Mouse (Mus musculus): Measurements from ENCODE around the gene 1700037H04Rik. TPM values are rescaled to one million over a fixed set of nuclear protein-coding genes. Genes with fewer than 3 reads are reported as not detected.

Gene 1700037H04Rik
- 10 to 100 TPM in 1 of 2 experiments, 1 to 10 TPM in 1; 9.7 to 12.8 TPM for total RNA-seq (2021)

DNA sequence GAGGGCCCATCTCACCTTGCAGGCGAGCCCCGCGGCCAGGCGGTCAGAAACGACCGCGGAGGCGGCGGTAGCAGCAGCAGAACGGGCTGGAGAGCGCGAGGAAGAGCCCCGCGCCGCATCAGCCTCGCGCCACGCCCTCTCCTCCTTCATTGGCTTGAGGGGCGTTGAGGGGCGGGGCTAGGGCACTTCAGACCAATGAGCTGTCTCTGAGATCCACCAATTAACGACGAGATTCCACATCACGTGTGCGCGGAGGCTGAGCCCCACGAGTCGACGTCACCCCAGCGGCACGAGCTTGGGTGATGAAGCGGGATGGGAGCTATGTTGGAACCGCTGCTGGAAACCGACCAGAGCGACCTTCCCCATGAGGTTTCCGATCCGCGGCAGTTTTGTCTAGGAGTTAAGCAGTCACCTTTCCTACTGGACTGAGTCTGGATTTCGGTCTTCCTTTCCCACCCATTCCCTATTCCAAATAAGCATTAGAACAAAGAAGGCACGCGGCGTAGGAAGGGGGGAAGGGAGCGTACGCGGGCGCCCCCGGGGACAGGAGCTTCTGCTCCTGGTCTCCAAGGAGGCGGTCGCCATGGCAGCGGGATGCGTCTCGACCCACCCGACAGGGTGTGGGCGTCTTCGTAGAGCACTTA is at the start of gene 1700037H04Rik:
1700037H04Rik (minus strand) TSS at position 144 of the 644 bp plus-strand sequence.
- intact Hi-C loops (cut with DNase I), result loop anchor here (1.0 to 5.0 kb wide), 2 partner anchors 65 to 198 kb away; no protein-coding TSS in a partner anchor
- peak; percentile 92 to 93 for DNase-seq

DNA sequence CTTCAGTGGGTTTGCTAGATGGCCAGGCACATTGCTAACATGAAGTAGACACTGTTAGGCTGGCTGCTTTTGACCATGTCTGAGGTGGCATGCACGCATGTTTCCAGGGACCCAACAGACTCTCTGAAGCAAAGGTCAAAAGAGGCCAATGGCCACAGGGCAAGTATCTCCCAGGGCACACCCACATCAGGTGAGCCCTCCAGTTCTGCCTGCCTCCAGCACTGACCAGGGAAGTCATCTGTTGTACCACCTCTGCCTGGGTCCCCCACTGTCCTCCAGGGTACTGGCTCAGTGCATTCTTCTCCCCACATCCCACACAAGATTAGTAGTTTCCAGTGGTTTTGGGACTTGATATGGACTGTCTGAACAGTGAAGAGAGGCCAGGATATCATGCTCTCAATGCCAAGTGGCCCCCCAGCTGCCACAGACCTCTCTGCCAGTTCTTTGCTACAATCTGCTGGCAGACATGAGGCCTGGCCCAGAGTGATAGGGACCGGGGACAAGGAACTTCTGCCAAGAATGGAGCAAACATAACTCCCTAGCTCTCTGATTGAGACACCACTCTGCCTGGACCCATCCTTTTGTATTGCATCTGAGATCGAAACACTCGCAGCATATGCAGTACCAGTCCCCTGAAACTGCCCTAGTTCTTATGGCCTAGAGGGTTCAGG is 49.4 kb upstream of the 1700037H04Rik start:
- intact Hi-C loops (cut with DNase I), result loop anchor here (2.0 kb wide), 2 partner anchors 54 to 114 kb away; partner anchors contain the start of gene Pank2
- DNase-seq, result peak in 1 of 2 experiments; percentile 22

DNA sequence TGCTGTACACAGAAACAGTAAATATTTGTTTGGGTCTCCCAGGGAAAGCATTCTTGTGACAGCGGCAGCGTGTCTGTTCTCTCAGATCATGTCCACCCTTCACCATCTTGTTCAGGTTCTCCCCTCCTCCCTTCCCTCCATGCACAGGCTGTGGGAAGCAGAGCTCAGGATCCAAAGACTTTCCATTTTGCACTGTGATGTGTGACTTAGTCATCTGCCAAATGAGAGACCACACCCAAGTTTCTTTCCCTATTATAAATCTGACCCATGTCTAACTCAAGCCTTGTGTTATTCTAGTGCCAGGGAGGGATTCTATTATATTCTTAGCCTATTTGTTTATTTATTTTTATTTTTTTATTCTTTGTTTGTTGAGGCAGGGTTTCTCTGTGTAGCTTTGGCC is 48.5 kb upstream of the 1700037H04Rik start:
- intact Hi-C loops (cut with DNase I), result loop anchor here (2.0 kb wide), 2 partner anchors 54 to 114 kb away; partner anchors contain the start of gene Pank2
- DNase-seq, result no peak

DNA sequence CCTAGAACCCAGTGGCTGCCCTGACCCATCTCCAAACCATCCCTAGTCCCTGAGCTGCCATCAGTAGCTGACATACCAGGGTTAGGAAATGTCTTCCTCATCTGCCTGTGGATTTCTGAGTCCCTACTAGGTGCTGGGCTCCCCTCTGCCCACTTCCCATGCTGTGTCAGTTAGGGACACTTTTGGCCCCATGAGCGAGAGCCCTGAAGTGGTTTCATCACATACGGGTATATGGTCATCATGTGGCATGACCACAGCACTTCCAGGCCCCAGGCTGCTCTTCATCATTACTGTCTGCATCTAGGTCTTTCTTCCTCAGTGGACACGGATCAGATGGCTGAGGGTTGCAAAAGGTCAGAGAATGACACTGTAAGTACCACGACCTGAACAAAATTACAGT is 46.9 kb upstream of the 1700037H04Rik start, which contains the start of gene Ap5s1:
Ap5s1 (plus strand) TSS at position 301 of the 400 bp plus-strand sequence.
- intact Hi-C loops (cut with DNase I), result no loop called here
- DNase-seq, result no peak

DNA sequence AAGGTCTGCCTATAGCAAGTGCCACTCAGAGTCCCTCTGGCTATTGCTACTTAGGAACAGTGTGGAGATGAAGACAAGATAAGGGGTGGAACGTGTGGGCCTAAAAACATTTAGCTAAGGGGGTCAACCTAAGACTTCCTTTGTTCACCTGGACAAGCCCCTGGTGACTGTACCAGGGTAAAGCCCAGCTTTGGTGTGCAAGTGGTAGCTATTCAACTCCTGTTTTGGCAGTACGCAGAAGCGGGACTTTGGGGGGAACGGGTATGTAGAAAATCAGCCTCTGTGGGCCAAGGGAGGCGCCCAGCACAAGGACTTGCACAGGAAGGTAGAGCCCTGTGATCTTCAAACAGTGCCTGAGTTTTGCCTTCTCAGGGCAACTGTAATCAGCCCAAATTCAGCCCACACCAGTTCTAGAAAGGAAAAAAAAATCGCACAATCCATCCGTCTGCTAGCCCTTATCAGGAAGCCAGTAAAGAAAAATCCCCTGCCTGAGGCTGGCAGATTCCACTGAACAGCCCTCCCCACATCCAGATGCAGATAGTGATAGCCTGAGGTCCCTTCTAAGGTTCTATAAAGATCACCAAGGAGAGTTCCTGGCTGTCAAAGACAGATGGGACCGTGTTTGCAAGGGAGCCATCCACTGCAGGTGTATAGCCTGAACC is 45.8 kb upstream of the 1700037H04Rik start:
- no peak for DNase-seq
- intact Hi-C loops (cut with DNase I), result no loop called here

DNA sequence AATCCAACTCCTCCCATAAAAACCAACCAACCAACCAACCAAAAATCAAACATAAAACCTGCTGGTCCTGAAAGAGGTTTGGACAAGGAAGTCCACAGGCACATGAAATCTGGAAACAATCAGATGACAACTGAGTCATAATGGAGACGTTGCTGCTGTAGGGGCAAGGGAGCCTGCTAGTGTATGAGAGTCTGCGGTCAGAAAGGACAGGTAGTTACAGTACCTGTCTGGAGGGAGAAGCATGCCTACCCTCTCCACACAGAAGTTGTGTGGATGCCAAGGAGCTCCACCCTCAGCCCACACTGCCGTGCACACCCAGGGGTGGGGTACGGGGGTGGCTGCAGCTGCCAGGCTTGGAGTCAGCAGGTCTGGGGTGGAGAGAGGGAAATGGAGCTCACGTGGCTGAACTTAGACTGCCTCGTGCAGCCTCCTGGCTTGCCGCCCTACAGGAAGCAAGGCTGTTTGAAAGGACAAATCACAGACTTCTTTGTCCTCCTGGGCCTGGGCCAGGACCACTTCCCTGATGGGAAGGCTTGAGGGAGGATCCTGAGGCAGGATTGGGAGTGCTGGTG is 44.6 kb upstream of the 1700037H04Rik start:
- DNase-seq, result peak; percentile 96 to 97

DNA sequence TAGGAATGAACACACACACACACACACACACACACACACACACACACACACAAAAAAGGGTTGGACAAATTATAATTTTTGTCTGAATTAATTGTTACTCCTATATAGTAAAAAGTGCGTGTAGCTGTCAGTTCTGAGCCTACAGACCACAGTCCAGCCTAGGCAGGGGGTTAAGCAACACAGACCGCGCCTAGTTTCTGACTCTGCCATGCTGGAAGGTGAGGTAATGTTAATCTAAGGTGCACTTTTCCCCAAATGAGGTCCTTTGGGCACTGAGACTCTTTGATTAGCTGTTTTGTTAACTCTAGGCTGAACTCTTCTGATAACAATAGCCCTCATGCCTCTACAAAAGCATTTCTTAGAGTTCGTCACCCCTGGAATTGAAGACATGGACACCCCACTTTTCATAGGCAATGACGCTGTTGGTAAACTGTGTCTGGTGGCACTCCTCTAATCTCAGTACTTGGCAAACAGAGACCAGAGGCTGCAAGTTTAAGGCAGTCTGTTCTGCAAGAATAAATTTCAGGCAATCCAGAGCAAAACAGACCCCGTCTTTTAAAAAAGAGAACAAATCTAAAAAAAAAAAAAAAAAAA is 44.0 kb upstream of the 1700037H04Rik start:
- intact Hi-C loops (cut with DNase I), result no loop called here
- DNase-seq, result peak in 1 of 2 experiments; percentile 27

More for the DNA sequence above, 44.6 kb upstream of the 1700037H04Rik start:
- intact Hi-C loops (cut with DNase I), result no loop called here

DNA sequence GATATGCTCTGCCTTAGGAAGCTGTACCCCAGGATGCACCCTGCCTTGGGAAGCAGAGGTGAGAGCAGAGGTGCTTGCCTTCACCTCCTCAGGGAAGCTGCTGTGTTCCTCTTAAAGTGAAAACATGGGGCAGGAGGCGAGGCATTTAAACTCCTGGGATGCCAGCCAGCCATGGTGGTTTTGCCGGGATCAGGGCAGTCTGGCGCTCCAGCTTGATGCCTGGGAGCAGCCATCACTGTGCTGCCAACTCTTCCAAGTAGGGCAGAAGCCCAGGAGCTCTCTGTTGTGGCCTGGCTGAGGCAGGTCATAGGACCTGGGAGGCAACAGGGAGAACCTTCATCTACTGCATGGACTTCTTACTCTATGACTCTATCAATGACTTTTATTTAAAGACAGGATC is 41.4 kb upstream of the 1700037H04Rik start:
- intact Hi-C loops (cut with DNase I), result no loop called here
- no peak for DNase-seq

DNA sequence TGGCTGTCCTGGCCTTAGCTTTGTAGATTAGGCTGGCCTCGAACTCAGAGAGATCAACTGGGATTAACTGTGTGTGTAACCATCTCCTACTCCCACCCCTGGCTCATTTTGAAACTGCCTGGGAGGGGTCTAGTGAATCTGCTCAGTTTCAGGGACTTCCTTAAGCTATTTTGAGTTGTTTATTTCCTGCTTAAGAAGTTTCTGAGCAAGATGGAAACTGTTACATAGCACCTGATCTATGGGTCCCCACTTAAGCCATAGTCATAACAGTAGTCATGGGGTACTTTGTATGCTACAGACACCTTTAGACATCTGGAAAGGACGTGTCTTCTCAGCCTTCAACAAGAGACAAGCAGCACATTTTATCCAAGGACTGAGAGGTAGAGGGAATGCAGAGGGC is 40.8 kb upstream of the 1700037H04Rik start:
- DNase-seq, result no peak
- intact Hi-C loops (cut with DNase I), result no loop called here

DNA sequence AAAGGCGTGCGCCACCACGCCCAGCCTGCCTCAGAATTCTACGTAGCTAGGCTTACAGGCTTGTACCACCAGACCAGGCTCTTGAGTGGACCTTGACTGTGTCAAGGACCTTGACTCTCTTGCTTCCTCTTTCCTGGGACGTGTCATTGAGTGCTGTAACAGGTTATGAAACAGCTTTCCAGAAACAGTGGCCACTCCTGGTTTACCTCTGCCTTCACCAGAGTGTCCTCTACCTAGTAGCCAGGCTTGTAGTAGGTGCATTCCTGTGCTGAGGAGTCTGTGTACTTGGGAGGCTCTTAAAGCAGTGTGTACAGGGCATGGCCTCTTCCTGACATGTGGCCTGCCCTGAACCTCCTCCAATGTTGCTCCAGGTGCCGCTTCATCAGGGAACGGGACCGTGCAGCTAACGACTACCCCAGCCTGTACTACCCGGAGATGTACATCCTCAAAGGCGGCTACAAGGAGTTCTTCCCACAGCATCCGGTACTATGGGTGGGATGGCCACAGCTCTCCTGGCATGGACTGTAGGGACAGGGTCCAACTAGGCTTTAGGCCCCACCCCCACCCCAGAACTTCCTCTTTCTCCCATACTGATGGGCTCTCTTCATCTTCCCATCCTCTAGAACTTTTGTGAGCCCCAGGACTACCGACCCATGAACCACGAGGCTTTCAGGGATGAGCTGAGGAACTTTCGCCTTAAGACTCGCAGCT is 36.9 kb upstream of the 1700037H04Rik start:
- intact Hi-C loops (cut with DNase I), result no loop called here
- DNase-seq, result no peak

DNA sequence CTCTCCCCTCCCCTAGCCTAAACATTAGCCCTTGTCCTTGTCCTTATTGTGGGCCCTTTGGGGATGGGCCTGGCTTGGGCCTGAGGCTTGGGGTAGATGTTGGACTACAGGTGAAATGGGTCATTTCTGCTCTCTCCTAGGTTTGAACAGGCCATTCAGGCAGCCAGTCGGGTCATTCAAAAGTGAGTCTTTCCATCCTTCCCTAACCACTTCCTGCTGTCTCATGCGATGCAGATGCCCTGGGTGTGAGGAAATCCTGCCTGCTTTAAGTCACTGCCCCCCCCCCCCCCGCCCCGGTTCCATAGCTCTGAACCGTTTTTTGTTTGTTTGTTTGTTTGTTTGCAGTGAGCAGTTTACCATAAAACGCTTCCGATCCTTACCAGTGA is 31.1 kb upstream of the 1700037H04Rik start:
- DNase-seq, result no peak
- intact Hi-C loops (cut with DNase I), result no loop called here

DNA sequence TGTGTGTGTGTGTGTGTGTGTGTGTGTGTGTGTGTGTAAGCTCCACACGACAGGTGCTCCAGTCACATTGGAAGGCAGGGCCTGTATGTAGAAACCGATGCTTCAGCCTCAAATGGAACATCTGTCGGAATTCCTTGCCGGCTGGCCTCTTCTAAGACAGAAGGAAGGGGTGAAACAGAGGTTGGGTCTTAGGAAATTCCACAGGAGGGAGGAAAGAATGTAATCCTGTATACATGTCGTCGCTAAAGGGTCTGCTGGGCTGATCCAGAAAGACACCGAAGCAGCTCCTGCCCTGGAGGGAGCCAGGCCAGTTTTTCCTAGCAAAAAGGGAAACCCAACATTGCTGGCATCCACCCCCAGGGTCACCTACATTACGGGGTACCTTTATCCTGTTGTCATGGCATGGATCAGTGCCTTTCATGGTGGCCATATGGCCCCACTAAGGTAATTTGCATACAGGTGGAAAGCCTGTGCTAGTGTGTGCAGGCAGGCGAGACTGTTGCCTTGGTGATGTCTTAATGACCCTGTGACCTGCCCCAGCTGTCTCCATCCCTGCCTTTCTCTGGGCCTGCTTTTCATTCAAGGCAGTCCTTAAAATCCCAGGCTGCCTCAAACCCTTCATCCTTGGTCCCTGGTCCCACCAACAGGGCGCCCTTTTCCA is 30.6 kb upstream of the 1700037H04Rik start:
- no peak for DNase-seq

DNA sequence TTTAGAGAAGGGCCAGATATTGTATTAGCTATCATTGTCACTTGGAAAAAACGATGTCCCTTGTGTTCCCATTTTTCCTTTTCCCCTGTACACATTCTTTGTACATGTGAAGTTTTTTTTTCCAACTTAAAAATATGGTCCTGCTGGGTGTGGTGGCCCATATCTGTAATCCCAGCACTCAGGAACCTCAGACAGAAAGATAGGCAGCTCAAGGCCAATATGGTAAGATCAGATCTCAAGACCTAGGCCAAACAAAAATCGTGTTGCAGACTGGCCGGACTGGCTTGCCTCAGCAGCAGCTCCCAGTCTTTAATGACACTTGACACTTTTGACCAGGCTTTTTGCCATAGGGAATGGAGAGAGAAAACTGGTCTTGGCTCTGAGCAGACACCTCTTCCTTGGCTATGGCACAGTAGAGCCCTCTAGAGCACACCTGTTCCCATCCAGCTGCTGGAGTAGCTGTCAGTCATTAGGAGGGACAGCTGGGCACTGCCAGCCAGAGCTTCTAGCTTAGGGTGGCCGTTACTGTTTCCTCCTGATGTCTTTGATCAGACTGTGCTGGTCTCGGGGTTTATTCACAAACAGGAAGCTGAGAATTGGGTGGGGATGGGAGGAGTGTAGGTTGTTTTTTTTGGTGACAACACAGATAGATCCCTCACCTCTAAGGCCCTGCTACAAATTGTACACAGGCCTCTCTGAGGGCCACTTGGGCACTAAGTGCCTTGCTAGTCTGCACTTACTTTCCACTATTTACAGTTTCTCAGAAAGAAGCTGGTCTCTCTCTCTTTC is 29.8 kb upstream of the 1700037H04Rik start:
- DNase-seq, result no peak
- intact Hi-C loops (cut with DNase I), result no loop called here

More for the DNA sequence above, 30.6 kb upstream of the 1700037H04Rik start:
- intact Hi-C loops (cut with DNase I), result no loop called here

DNA sequence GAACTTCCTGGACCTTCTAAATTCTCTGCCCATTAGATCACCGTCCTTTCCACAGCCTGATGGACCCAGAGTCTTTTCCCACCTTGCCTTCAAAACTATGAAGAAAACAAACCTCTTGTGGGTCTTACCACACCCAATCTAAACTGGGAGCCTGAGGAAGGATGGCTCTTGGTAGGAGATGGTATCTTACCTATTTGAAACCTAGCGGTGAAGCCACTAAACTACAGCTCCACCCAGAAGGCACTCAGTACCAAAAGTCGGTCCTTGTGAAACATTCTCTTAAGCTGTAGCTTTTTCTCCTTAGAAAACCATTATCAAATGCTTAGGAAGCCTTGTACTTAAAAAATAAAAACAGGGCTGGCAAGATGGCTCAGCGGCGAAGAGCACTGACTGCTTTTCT is 28.4 kb upstream of the 1700037H04Rik start:
- intact Hi-C loops (cut with DNase I), result no loop called here
- DNase-seq, result no peak

DNA sequence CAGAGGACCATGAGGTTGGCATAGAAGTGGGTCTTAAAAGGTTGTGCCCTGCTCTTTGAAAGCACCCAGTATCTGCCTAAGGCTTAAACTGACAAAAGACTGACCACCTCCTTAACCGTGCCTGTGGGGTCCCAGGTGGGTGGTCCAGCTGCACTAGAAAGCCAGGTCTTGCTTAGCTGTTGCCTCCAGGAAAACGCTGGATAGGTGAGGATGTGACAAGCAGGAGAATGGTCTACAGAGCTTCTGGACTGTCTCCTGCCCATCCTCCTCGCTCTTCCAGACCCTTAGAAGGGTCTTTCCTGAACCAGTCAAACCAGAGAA is 27.7 kb upstream of the 1700037H04Rik start:
- intact Hi-C loops (cut with DNase I), result no loop called here

DNA sequence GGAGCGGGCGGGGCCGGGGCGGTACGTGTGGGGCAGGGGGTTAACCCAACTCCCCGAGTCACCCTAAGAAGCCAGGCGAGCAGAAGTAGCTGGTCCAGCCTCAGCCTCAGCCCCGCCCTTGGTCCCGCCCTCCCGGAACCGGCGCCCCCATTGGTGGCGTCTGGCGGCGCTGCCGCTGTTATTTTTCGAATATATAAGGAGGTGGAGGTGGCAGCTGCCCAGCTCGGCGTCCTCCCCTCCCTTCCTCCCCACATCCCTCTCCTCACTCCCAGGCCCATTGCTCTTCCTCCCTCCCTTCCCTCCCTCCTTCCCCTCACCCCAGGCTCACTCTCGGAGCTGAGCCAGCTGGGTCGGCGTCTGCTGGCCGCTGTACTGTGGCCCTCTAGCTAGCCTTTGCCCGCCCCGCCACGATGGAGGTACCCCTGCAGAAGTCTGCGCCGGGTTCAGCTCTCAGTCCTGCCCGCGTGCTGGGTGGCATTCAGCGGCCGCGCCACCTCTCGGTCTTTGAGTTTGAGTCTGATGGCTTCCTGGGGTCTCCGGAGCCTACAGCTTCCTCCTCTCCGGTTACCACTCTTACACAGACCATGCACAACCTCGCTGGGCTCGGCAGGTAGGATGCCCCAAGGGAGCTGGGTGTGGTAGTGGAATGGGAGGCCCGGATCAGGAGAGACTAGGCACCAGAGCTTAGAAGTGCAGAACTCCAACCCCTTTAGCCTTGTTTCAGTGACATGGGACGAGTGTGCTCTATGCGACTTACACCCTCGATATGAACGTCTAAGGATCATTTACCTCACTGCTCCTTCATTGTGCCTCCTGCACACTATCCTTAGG is 27.1 kb upstream of the 1700037H04Rik start, which contains the start of the genes Cdc25b and Spef1:
Cdc25b (plus strand) TSS at position 179 of the 831 bp plus-strand sequence.
Spef1 (minus strand) TSS at position 512 of the 831 bp plus-strand sequence.
- intact Hi-C loops (cut with DNase I), result no loop called here
- DNase-seq, result peak; percentile 85 to 86

More for the DNA sequence above, 27.7 kb upstream of the 1700037H04Rik start:
- DNase-seq, result no peak

DNA sequence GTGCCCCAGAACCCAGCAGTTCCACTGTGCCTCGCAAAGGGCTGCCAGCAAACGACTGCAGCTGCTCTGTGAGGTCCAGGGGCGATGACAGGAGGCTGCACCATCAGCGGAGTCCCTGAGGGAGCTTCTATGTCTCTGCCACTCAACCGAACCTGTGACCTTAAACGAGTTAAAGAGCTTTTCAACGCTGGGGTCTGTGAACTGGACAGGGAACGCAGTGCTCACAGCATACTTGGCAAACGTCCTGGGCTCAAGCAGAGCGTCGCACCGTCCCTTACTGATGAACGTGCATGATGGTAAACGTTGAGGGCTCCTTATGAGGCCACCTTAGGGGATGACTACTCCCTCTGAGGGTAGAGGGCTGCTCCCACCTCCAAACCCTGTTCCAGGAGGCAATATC is 26.5 kb upstream of the 1700037H04Rik start:
- peak in 1 of 2 experiments; percentile 39 for DNase-seq
- intact Hi-C loops (cut with DNase I), result no loop called here
